Mouse (Mus musculus) forebrain, postnatal 0 days (tissue): Measurements from ENCODE around the gene Fancd2os. TPM values are rescaled to one million over a fixed set of nuclear protein-coding genes. Genes with fewer than 3 reads are reported as not detected.

Experiments used
- ATAC-seq: fragments of 200-750 bp; cut with Nextera tagmentation; 2 replicates; pipeline ENCODE4 v1.8.0; 2017; ENCODE audit warnings: mild to moderate bottlenecking, moderate library complexity
- DNase-seq: peaks from one replicate; pipeline ENCODE4 v3.0.0-alpha.2; 2015
- H3K27ac ChIP-seq: fragments of 300-500 bp; sonication (generic); 2 replicates; pipeline ENCODE4 v1.5.1; 2014; ENCODE audit warnings: low read depth, mild to moderate bottlenecking, antibody characterized with exemption, low read length, moderate library complexity, mixed read lengths
- H3K27me3 ChIP-seq: fragments of 300-500 bp; sonication (generic); 2 replicates; pipeline ENCODE4 v1.6.1; 2014; ENCODE audit warnings: mild to moderate bottlenecking, low read length, mixed read lengths; ENCODE audit not compliant: insufficient read depth
- H3K36me3 ChIP-seq: fragments of 300-500 bp; sonication (generic); 2 replicates; pipeline ENCODE4 v1.6.1; 2014; ENCODE audit warnings: mild to moderate bottlenecking, moderate library complexity; ENCODE audit not compliant: insufficient read depth
- H3K4me1 ChIP-seq: fragments of 300-500 bp; sonication (generic); 2 replicates; pipeline ENCODE4 v1.6.1; 2014; ENCODE audit warnings: antibody characterized with exemption; ENCODE audit not compliant: insufficient read depth
- H3K4me2 ChIP-seq: fragments of 300-500 bp; sonication (generic); 2 replicates; pipeline ENCODE4 v1.6.1; 2014; ENCODE audit warnings: low read depth, mild to moderate bottlenecking, moderate library complexity
- H3K4me3 ChIP-seq: fragments of 300-500 bp; sonication (generic); 2 replicates; pipeline ENCODE4 v1.5.1; 2014; ENCODE audit warnings: low read depth, low read length, mixed read lengths
- H3K9ac ChIP-seq: fragments of 300-500 bp; sonication (generic); 2 replicates; pipeline ENCODE4 v1.6.1; 2014; ENCODE audit warnings: mild to moderate bottlenecking
- H3K9me3 ChIP-seq: fragments of 300-500 bp; sonication (generic); 2 replicates; pipeline ENCODE4 v1.6.1; 2016; ENCODE audit warnings: low read length
- CTCF ChIP-seq: sonication (generic); IDR thresholded peaks from 2 replicates; pipeline ENCODE4 v1.5.1; 2016; ENCODE audit warnings: antibody characterized with exemption, control low read depth, low read depth
- WGBS: fragments of 180-500 bp; shearing (Covaris S2); extraction: QIAGEN DNeasy Blood & Tissue Kit; methylation state at CpG from one replicate; pipeline ENCODE4 v1.1.7; 2014; 5-methylcytosine and 5-hydroxymethylcytosine counted together
- polyA plus RNA-seq: library from polyadenylated mRNA; unstranded; fragments of >200 nt; fragmentation: Nextera tagmentation; extraction: Ambion mirVana; gene quantifications from 2 replicates; pipeline ENCODE4 v1.2.1, GENCODE M21; 2015
- total RNA-seq: library from RNA; depleted of rRNA; stranded (reverse); fragments of >200 nt; gene quantifications from 2 replicates; pipeline ENCODE4 v1.2.3, GENCODE M21; 2014; rRNA removed

Fancd2os gene
- total RNA-seq: not detected in 2 replicates
- polyA plus RNA-seq: not detected in 2 replicates

- 36% methylated on average over 23 of the region's 23 CpGs for WGBS
These were observed at the start of gene Fancd2os for GRCm38 (mm10) chr6:113600543-113601139. Gene Fancd2os, minus strand, starts transcription at chr6:113600715.

GRCm38 (mm10) chr6:113650197-113650640, 49.7 kb upstream of the Fancd2os start:
- Histone ChIP-seq H3K4me2 (no peak overlapping the region), H3K36me3 (no peaks in the 10 kb centered on the region), H3K4me1 (no peaks in the 10 kb centered on the region), H3K27me3 (no peaks in the 10 kb centered on the region), H3K9me3 (no peaks in the 10 kb centered on the region), H3K9ac (no peak overlapping the region), H3K27ac (no peak overlapping the region), H3K4me3 (no peak overlapping the region)
- TF ChIP-seq CTCF: no peak
- DNase-seq: no peak
- no peak for ATAC-seq
- 61% methylated on average over 4 of the region's 4 CpGs for WGBS

More at GRCm38 (mm10) chr6:113600543-113601139, at the start of gene Fancd2os:
- Histone ChIP-seq H3K27me3 (no peaks in the 10 kb centered on the region), H3K9ac (no peak within 1 kb of the TSS), H3K4me1 (peaks cover 5% of the 10 kb centered on the region), H3K9me3 (no peaks in the 10 kb centered on the region), H3K36me3 (no peaks in the 10 kb centered on the region), H3K4me2 (no peak within 1 kb of the TSS), H3K4me3 (no peak within 1 kb of the TSS), H3K27ac (no peak within 1 kb of the TSS)
- TF ChIP-seq CTCF: no peak
- ATAC-seq: no peak
- no peak for DNase-seq

- 78% methylated on average over 7 of the region's 7 CpGs for WGBS
- TF ChIP-seq CTCF: no peak
- no peak overlapping the region for H3K4me2 ChIP-seq
- H3K9ac ChIP-seq: no peak overlapping the region
- H3K36me3 ChIP-seq: no peaks in the 10 kb centered on the region
- H3K4me3 ChIP-seq: no peak overlapping the region
- no peak for ATAC-seq
- no peak overlapping the region for H3K27ac ChIP-seq
- H3K4me1 ChIP-seq: no peaks in the 10 kb centered on the region
- H3K27me3 ChIP-seq: no peaks in the 10 kb centered on the region
- H3K9me3 ChIP-seq: no peaks in the 10 kb centered on the region
- no peak for DNase-seq
These were observed 49.1 kb upstream of the Fancd2os start for GRCm38 (mm10) chr6:113649346-113650196.

- DNase-seq: no peak
- Histone ChIP-seq H3K4me3 (no peak overlapping the region), H3K36me3 (no peaks in the 10 kb centered on the region), H3K4me2 (no peak overlapping the region), H3K27ac (no peak overlapping the region), H3K4me1 (no peaks in the 10 kb centered on the region), H3K9me3 (no peaks in the 10 kb centered on the region), H3K9ac (no peak overlapping the region), H3K27me3 (no peaks in the 10 kb centered on the region)
- no peak for ATAC-seq
- TF ChIP-seq CTCF: no peak
- 85% methylated on average over 8 of the region's 8 CpGs for WGBS
These were observed 44.3 kb upstream of the Fancd2os start for GRCm38 (mm10) chr6:113644808-113645207.

- Histone ChIP-seq H3K9ac (no peak overlapping the region), H3K36me3 (no peaks in the 10 kb centered on the region), H3K27me3 (no peaks in the 10 kb centered on the region), H3K27ac (no peak overlapping the region), H3K4me3 (no peak overlapping the region), H3K4me1 (no peaks in the 10 kb centered on the region), H3K9me3 (no peaks in the 10 kb centered on the region), H3K4me2 (no peak overlapping the region)
- DNase-seq (no peak), ATAC-seq (no peak)
- WGBS: 89% methylated on average over 2 of the region's 2 CpGs
- no peak for TF ChIP-seq CTCF
These were observed 43.5 kb upstream of the Fancd2os start for GRCm38 (mm10) chr6:113643967-113644366.

- H3K4me3 ChIP-seq: no peak overlapping the region
- H3K9me3 ChIP-seq: no peaks in the 10 kb centered on the region
- H3K9ac ChIP-seq: no peak overlapping the region
- no peak overlapping the region for H3K27ac ChIP-seq
- 85% methylated on average over 4 of the region's 4 CpGs for WGBS
- H3K4me2 ChIP-seq: no peak overlapping the region
- no peaks in the 10 kb centered on the region for H3K4me1 ChIP-seq
- no peaks in the 10 kb centered on the region for H3K36me3 ChIP-seq
- TF ChIP-seq CTCF: no peak
- ATAC-seq (no peak), DNase-seq (no peak)
- no peaks in the 10 kb centered on the region for H3K27me3 ChIP-seq
These were observed 42.5 kb upstream of the Fancd2os start for GRCm38 (mm10) chr6:113643021-113643420.

GRCm38 (mm10) chr6:113642605-113643004, 42.1 kb upstream of the Fancd2os start:
- ATAC-seq: no peak
- DNase-seq: no peak
- WGBS: 80% methylated on average over 8 of the region's 8 CpGs
- H3K4me1 ChIP-seq: no peaks in the 10 kb centered on the region
- no peak for TF ChIP-seq CTCF
- H3K36me3 ChIP-seq: no peaks in the 10 kb centered on the region
- H3K27ac ChIP-seq: no peak overlapping the region
- no peak overlapping the region for H3K4me2 ChIP-seq
- no peak overlapping the region for H3K4me3 ChIP-seq
- no peaks in the 10 kb centered on the region for H3K9me3 ChIP-seq
- H3K27me3 ChIP-seq: no peaks in the 10 kb centered on the region
- H3K9ac ChIP-seq: no peak overlapping the region
